Mouse (Mus musculus) forebrain, embryonic 15.5 days (tissue): ENCODE data around the gene Fam131c. TPM values are rescaled to one million over a fixed set of nuclear protein-coding genes. Genes with fewer than 3 reads are reported as not detected.

Experiments used
- ATAC-seq: fragments of 200-750 bp; cut with Nextera tagmentation; replicated peaks from 2 replicates; pipeline ENCODE4 v1.8.0; 2017; ENCODE audit warnings: mild to moderate bottlenecking, moderate TSS enrichment, moderate library complexity
- H3K27ac ChIP-seq: fragments of 300-500 bp; sonication (generic); replicated peaks from 2 replicates; pipeline ENCODE4 v1.5.1; 2015; ENCODE audit warnings: mild to moderate bottlenecking, inconsistent platforms
- H3K27me3 ChIP-seq: fragments of 300-500 bp; sonication (generic); 2 replicates; pipeline ENCODE4 v1.6.1; 2015; ENCODE audit warnings: inconsistent platforms
- H3K36me3 ChIP-seq: fragments of 300-500 bp; sonication (generic); 2 replicates; pipeline ENCODE4 v1.6.1; 2015; ENCODE audit warnings: mild to moderate bottlenecking, inconsistent platforms
- H3K4me1 ChIP-seq: fragments of 300-500 bp; sonication (generic); 2 replicates; pipeline ENCODE4 v1.6.1; 2015; ENCODE audit warnings: inconsistent platforms
- H3K4me2 ChIP-seq: fragments of 300-500 bp; sonication (generic); replicated peaks from 2 replicates; pipeline ENCODE4 v1.6.1; 2015; ENCODE audit warnings: mild to moderate bottlenecking, inconsistent platforms
- H3K4me3 ChIP-seq: fragments of 300-500 bp; sonication (generic); 2 replicates; pipeline ENCODE4 v1.5.1; 2015; ENCODE audit warnings: mild to moderate bottlenecking, inconsistent platforms
- H3K9ac ChIP-seq: fragments of 300-500 bp; sonication (generic); replicated peaks from 2 replicates; pipeline ENCODE4 v1.6.1; 2015; ENCODE audit warnings: mild to moderate bottlenecking, inconsistent platforms
- H3K9me3 ChIP-seq: fragments of 300-500 bp; sonication (generic); 2 replicates; pipeline ENCODE4 v1.6.1; 2016; ENCODE audit warnings: inconsistent platforms
- WGBS: fragments of 180-500 bp; shearing (Covaris S2); methylation state at CpG from one replicate; pipeline ENCODE4 v1.1.7; 2015; ENCODE audit warnings: mixed read lengths; 5-methylcytosine and 5-hydroxymethylcytosine counted together
- polyA plus RNA-seq: library from polyadenylated mRNA; unstranded; fragments of >200 nt; fragmentation: Nextera tagmentation; extraction: Ambion mirVana; gene quantifications from 2 replicates; pipeline ENCODE4 v1.2.1, GENCODE M21; 2015

The Fam131c gene
- polyA plus RNA-seq, 1 experiment from 2014 or later: 13.8 TPM

DNA sequence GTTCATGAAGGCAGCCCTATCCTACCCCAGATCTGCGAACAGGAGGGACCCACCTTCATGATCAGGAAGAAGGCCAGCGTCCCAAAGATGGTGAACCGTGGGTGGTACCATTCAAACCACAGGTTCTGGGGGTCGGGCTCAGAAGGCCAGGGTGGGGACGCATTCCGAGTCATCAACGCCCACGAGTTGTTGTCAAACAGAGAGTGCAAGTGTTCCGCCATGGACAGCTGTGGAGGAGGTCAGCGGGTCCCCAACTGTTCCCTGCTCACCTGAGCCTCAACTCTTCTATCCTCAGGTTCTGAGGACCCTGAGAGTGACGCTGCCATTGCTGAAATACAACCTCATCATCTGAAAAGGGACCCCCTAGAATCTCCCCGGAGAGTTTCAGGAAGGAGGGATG is 23.3 kb downstream of the Fam131c start:
- 77% methylated on average over 12 of the region's 12 CpGs for WGBS
- no peaks in the 10 kb centered on the region for H3K27me3 ChIP-seq
- no peak overlapping the region for H3K27ac ChIP-seq
- no peaks in the 10 kb centered on the region for H3K4me1 ChIP-seq
- no peak overlapping the region for H3K9ac ChIP-seq
- no peak overlapping the region for H3K4me2 ChIP-seq
- H3K36me3 ChIP-seq: no peaks in the 10 kb centered on the region
- ATAC-seq: no peak
- no peak overlapping the region for H3K4me3 ChIP-seq
- H3K9me3 ChIP-seq: no peaks in the 10 kb centered on the region

DNA sequence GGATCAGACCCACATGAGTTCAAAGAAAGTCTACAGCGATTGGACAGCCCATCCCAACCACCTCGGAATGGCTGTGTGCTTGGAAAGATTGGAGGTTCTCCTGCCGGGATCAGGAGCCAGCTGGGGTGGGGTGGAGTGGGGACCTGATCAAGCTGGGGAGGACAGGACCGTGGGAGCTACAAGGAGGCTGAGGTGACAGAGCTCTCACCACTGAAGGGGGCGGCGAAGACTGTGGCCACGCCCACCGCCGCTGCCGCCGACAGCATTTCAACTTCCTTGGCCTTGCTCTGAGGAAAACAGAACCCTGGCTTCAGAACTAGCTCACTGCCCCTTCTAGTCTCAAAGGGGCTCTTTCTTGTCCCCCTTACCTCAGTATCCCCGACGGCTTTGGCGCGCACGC is 26.7 kb downstream of the Fam131c start:
- H3K9ac ChIP-seq: no peak overlapping the region
- H3K27me3 ChIP-seq: no peaks in the 10 kb centered on the region
- no peaks in the 10 kb centered on the region for H3K4me1 ChIP-seq
- H3K9me3 ChIP-seq: no peaks in the 10 kb centered on the region
- no peak overlapping the region for H3K27ac ChIP-seq
- H3K4me2 ChIP-seq: no peak overlapping the region; the same call in 1 of the 2 replicates
- H3K4me3 ChIP-seq: no peak overlapping the region
- H3K36me3 ChIP-seq: no peaks in the 10 kb centered on the region
- WGBS: 21% methylated on average over 16 of the region's 16 CpGs
- ATAC-seq: no peak

DNA sequence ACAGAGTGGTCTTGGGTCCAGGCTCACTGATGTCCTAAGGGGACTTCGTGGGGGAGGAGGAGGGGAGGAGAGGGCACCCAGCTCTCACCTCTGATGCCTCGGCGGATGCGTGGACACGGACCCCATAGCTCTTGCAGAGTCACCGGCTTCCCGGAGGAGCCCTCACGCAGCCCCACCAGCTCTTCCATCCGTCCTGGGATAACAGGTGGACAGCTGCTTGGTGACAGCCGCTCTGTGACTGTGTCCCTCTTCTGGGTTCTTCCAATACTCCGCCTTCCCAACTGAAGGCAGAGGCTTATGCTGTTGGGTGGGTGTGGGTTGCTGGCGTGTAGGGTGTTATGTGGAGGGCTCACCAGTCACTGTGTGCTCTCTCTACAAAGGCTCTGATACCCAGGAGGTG is 29.8 kb downstream of the Fam131c start:
- Histone ChIP-seq H3K4me2 (no peak overlapping the region), H3K9ac (no peak overlapping the region), H3K27ac (no peak overlapping the region), H3K27me3 (no peaks in the 10 kb centered on the region), H3K4me1 (no peaks in the 10 kb centered on the region), H3K36me3 (no peaks in the 10 kb centered on the region), H3K4me3 (no peak overlapping the region), H3K9me3 (no peaks in the 10 kb centered on the region)
- 75% methylated on average over 12 of the region's 12 CpGs for WGBS
- ATAC-seq: no peak

DNA sequence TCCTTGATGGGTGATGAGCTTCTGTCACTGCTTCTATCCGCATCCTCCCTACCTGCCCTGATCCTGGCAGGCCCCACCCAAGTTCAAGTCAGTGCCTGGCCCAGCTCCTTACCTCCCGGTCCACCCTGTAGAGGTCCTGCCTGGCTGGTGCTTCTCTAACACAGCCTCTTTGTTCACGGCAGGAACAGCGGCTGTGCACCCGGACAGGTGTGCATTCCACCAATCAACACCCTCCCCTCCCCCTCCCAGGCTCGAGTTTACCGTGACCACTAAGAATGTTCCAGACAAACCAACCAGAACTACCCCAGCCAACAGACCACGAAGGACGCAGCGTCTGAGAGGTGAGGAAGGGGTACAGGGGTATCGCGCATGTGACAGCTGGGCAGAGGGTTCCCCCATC is 30.5 kb downstream of the Fam131c start, which contains the start of gene Clcnka:
TSS of gene Clcnka (minus strand) at position 180 of the 400 bp plus-strand sequence.
- WGBS: 65% methylated on average over 12 of the region's 12 CpGs
- no peak within 1 kb of the TSS for H3K4me3 ChIP-seq
- ATAC-seq: no peak

DNA sequence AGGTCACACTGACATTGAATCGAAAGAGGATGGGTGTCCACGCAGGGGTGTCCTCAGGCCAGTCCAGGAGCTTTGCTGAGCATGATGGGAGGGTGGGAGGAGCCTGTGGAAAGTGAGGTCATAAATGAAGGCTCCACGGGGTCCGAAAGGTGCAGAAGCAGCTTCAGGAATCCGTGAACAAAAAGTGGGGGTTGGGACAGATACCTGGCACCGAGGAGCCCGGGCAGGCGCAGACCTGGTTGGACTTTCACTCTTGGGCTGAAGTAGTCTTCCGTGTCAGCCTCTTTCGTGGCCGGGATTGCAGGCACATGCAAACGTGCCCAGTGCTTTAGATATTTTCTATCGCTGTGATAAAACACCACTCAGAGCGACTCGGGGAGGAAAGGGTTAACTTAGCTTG is 32.2 kb downstream of the Fam131c start:
- Histone ChIP-seq H3K27me3 (no peaks in the 10 kb centered on the region), H3K4me3 (no peak overlapping the region), H3K27ac (no peak overlapping the region), H3K36me3 (no peaks in the 10 kb centered on the region), H3K9ac (no peak overlapping the region), H3K9me3 (no peaks in the 10 kb centered on the region), H3K4me2 (no peak overlapping the region), H3K4me1 (no peaks in the 10 kb centered on the region)
- WGBS: 85% methylated on average over 15 of the region's 15 CpGs
- ATAC-seq: no peak

More for the DNA sequence above, 30.5 kb downstream of the Fam131c start, which contains the start of gene Clcnka:
- Histone ChIP-seq H3K27ac (no peak within 1 kb of the TSS), H3K4me2 (no peak within 1 kb of the TSS), H3K27me3 (no peaks in the 10 kb centered on the region), H3K4me1 (no peaks in the 10 kb centered on the region), H3K9ac (no peak within 1 kb of the TSS), H3K9me3 (no peaks in the 10 kb centered on the region), H3K36me3 (no peaks in the 10 kb centered on the region)

DNA sequence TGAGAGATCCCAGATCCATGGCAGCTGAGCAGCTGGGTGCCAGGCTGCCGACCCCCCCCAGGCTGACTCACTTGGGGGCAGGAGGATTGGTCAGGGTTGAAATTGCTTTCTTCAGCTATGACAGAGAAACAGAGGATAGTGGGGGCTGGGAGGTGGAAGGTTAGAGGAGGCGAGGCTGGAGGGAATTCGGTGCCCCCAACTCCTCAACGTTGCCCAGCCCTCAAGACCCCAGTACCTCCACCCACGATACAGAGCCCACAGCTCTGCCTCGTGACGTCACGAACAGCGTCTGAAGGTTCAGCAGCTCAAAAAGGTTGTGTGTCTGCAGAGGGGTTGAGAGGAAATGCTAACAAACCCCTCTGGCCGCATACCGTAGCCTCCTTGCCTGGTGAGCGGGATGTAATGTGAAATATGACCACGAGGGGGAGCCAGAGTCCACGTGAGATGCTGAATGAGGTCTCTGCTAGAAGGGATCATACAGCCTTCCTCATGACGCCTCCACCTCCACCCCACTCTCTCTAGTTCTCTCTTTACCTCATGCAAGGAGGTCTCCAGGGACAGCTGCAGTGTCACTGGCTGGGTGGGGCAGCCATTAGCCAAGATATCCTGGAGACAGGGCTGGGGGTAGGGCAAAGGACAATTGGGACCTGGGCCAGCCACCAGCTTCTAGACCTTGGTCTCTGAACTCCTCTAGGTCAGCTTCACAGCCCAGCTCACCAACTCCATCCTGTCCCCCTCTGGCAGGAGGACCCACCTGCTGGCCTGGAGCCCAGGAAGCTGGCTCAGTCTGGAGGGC is 36.7 kb downstream of the Fam131c start:
- 0 out of 2 replicates have a peak overlapping the region, but pooled peaks have one; percentile 10 for H3K9ac ChIP-seq
- no peaks in the 10 kb centered on the region for H3K9me3 ChIP-seq
- H3K4me2 ChIP-seq: peak overlapping the region; percentile 24
- no peaks in the 10 kb centered on the region for H3K4me1 ChIP-seq
- H3K4me3 ChIP-seq: no peak overlapping the region
- 16% methylated on average over 15 of the region's 15 CpGs for WGBS
- no peaks in the 10 kb centered on the region for H3K36me3 ChIP-seq
- H3K27ac ChIP-seq: no peak overlapping the region
- no peaks in the 10 kb centered on the region for H3K27me3 ChIP-seq
- peak; percentile 80 for ATAC-seq

DNA sequence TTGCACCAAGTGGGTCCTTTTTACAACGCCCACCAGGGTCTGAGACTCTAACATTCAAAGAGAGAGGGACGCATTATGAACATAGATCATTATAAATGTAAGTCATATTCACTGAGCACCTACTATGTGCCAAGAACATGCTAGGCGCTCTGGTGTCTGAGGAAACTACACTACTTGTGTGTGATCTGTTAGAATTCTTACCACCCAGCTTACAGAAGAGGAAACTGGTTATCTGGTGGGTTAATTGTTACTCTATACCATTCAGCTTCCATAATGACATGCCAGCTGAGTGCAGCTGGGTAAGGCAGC is 37.2 kb downstream of the Fam131c start:
- H3K9ac ChIP-seq: no peak overlapping the region
- H3K27ac ChIP-seq: no peak overlapping the region
- 85% methylated on average over 3 of the region's 3 CpGs for WGBS
- no peaks in the 10 kb centered on the region for H3K9me3 ChIP-seq
- no peak overlapping the region for H3K4me3 ChIP-seq
- H3K36me3 ChIP-seq: no peaks in the 10 kb centered on the region
- H3K4me2 ChIP-seq: no peak overlapping the region
- H3K27me3 ChIP-seq: 0 out of 2 replicates have a peak, but pooled peaks cover 1% of the 10 kb centered on the region
- no peak for ATAC-seq
- no peaks in the 10 kb centered on the region for H3K4me1 ChIP-seq

DNA sequence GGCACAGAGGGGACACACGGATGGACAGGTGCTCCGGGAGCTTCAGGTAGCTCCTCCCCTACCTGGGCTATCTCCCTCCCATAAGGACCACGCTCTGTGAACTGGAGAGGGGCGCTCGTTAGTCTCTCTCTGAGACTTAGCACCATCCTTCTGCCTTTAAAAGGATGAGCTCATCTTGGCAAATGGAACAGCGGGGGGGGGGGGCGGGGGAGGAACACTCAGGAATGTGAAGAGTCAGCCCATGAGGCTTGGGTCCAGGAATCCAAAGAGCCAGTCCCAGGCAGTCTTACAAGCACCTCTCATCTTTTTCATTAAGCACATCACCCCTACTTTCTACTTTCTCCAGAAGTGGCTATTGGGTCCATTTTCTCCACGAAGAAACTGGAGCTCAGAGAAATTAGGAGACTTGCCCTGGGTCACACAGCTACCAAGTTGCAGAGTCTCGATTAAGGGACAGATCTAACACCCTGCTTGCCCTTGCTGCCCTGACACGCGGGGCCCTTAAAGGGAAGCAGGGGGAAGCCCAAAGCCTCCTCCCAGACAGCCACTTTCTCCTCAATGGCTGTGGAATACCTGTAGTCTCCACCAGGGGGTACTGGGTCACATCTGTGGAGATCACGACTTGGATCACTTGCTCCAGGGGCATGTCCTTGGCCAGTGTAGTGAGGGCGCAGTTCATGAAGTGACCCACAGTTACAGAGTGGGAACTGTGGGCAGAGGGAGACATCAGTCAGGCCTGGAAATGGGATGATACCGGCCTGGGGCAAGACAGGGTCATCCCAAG is 38.7 kb downstream of the Fam131c start:
- Histone ChIP-seq H3K9ac (no peak overlapping the region), H3K27ac (no peak overlapping the region), H3K4me2 (no peak overlapping the region), H3K9me3 (no peaks in the 10 kb centered on the region), H3K36me3 (no peaks in the 10 kb centered on the region), H3K4me1 (no peaks in the 10 kb centered on the region), H3K27me3 (0 out of 2 replicates have a peak, but pooled peaks cover 4% of the 10 kb centered on the region), H3K4me3 (no peak overlapping the region)
- ATAC-seq: no peak
- 47% methylated on average over 13 of the region's 14 CpGs for WGBS

DNA sequence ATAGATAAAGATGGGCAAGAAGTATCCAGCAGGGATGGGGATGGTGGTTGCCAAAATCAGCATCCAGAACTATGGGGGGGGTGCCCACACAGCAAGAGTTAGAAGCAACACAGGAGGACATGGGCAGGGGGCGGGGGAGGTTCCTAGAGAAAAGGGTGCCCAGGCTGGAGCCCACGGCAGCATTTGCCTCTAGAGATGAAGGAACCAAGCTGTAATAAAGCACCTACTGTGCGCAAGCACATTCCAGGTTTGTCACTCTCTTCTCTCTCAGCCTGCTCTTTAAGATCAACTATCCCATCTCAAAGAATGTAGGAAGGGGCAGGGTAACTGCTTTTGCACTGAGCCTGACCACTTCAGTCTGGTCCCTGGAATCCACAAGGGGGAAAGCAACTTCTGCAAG is 40.6 kb downstream of the Fam131c start:
- no peak for ATAC-seq
- Histone ChIP-seq H3K9ac (no peak overlapping the region), H3K4me3 (no peak overlapping the region), H3K36me3 (no peaks in the 10 kb centered on the region), H3K27me3 (0 out of 2 replicates have a peak, but pooled peaks cover 4% of the 10 kb centered on the region), H3K4me1 (no peaks in the 10 kb centered on the region), H3K27ac (no peak overlapping the region), H3K4me2 (no peak overlapping the region), H3K9me3 (no peaks in the 10 kb centered on the region)
- WGBS: 90% methylated on average over 3 of the region's 3 CpGs

DNA sequence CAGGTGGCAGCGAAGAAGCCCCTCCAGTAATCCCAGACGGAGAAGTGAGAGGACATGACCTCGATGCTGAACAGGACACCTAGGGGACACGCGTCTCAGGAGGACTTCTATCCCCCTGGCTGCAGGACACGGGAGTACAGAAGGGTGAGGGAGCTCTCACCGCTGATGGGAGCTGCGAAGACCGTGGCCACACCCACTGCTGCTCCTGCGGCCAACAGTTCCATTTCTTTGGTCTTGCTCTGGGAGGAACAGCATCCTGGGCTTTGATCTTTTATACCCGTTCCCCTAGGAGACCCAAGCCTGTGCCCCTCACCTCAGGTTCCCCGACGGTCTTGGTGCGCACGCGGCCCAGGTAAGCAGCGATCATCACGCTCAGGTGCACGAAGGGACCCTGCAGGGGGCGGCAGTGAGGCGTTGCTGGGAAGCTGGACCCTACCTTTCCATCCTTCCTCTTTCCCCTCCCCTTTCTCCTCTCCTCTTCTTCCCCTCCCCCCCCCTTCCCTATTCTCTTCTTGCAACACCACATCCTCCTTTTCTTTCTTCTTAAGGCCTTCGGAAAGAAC is 43.5 kb downstream of the Fam131c start:
- WGBS: 14% methylated on average over 22 of the region's 22 CpGs
- H3K9ac ChIP-seq: no peak overlapping the region
- H3K9me3 ChIP-seq: no peaks in the 10 kb centered on the region
- no peak for ATAC-seq
- no peak overlapping the region for H3K27ac ChIP-seq
- no peak overlapping the region for H3K4me2 ChIP-seq
- H3K36me3 ChIP-seq: no peaks in the 10 kb centered on the region
- H3K4me3 ChIP-seq: no peak overlapping the region
- H3K27me3 ChIP-seq: 0 out of 2 replicates have a peak, but pooled peaks cover 4% of the 10 kb centered on the region
- no peaks in the 10 kb centered on the region for H3K4me1 ChIP-seq

DNA sequence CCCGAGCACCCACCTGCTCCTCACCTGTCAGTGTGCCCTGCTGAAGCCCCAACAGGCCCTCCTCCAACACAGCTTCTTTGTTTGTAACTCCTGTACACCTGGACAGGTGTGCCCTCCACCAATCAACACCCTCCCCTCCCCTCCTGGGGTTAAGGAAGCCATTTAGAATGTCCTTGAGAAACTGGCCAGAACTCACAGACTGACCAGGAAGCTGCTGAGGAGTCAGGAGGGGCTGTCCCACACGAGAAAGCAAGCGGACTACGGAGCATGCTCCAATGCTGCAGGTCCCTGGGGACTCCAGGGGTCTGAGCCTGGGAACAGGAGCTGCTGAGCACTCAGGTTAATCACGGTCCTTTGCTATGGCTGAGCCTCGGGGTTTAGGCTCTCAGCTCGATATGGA is 47.9 kb downstream of the Fam131c start, which contains the start of gene Clcnkb:
TSS of gene Clcnkb (minus strand) at position 91 of the 400 bp plus-strand sequence.
- no peak within 1 kb of the TSS for H3K9ac ChIP-seq
- H3K27me3 ChIP-seq: no peaks in the 10 kb centered on the region
- ATAC-seq: no peak
- no peaks in the 10 kb centered on the region for H3K9me3 ChIP-seq
- no peaks in the 10 kb centered on the region for H3K36me3 ChIP-seq
- no peak within 1 kb of the TSS for H3K4me2 ChIP-seq
- H3K4me1 ChIP-seq: no peaks in the 10 kb centered on the region
- WGBS: 66% methylated on average over 7 of the region's 7 CpGs
- no peak within 1 kb of the TSS for H3K27ac ChIP-seq
- H3K4me3 ChIP-seq: no peak within 1 kb of the TSS
